Mouse (Mus musculus): ENCODE data around the gene Map4k1. TPM values are rescaled to one million over a fixed set of nuclear protein-coding genes. Genes with fewer than 3 reads are reported as not detected.

Map4k1 gene
- total RNA-seq, 2 experiments from 2014 or later: 2.0 to 2.2 TPM

DNA sequence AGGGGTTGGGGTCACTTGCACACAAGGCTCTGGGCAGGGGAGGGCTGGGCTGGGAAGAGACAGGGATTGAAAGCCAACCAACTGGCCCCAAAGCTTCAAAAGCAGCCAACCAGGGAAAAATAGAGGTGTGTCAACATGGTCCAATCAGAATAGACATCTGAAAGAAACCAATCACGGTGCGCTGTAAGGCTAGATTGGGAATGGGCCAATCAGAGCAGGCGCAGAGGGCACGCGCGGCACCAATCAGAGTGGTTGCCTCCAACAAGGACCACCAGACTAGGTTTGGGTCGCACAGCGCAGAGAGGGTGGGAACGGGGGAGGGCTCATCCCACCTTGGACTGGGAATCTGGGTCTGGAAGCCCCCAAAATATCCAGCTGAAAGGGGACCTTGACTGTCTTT lies 62.5 kb downstream of the Map4k1 start:
- intact Hi-C loops (cut with DNase I): loop anchor here (5.0 to 10.0 kb wide), 2 partner anchors 247 to 480 kb away; no protein-coding TSS in a partner anchor
- peak in 1 of 2 experiments; percentile 10 for DNase-seq

DNA sequence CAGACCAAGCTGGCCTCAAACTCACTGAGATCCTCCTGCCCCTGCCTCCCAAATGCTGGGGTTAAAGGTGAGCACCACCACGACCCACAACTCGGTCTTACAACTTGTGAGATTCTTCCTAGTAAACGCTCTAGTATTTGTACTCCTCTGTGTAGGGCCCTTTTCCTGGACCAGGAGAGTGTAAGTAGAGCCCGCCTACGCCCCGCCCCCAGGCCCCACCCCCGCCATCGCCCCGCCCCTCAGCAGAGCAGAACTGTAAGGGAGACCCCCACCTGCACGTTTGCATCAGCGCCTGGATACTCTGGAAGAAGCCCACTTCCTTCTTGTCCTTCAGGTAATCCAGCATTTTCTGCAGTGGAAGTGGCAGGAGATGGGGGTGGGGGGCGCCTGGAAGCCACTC lies 64.7 kb downstream of the Map4k1 start:
- no peak for DNase-seq
- intact Hi-C loops (cut with DNase I): loop anchor here (1.0 to 10.0 kb wide), 2 partner anchors 13 to 478 kb away; no protein-coding TSS in a partner anchor

DNA sequence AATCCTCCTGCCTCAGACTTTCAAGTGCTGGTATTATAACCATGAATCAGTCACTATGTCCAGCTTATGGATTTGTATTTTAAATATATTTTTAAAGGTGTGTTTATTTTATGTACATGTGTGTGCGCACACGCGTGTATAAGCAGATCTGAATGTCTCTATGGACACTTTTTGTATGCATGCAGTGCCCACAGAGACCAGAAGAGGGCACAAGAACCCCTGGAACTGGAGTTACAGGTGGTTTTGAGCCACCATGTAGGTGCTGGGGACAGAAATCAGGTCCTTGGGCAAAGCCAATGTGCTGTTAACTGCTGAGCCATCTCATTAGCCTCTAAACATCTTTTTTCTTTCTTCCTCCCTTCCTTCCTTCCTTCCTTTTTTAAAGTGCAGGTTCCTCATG lies 66.2 kb downstream of the Map4k1 start:
- DNase-seq: no peak
- intact Hi-C loops (cut with DNase I): loop anchor here (10.0 kb wide), 1 partner anchor 477 kb away; no protein-coding TSS in a partner anchor

DNA sequence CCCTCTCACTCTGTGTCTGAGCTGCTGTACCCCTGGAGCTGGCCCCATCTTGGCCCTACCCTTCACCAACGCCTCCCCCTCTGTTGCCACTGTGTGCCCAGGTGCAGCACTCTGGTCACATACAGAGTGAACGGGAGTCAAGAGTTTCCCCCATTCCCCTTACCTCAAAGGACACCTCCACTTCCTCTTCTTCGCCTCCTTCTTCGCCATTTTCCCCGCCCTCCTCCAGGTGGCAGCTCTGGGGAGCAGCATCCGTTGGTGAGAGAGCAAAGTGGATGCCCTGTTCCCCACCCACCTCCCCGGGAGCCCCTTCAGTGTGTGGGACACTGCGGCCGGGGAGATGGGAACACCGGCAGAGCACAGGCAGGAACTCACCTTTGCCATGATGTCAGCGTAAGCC lies 66.8 kb downstream of the Map4k1 start:
- intact Hi-C loops (cut with DNase I): loop anchor here (10.0 kb wide), 1 partner anchor 476 kb away; no protein-coding TSS in a partner anchor

DNA sequence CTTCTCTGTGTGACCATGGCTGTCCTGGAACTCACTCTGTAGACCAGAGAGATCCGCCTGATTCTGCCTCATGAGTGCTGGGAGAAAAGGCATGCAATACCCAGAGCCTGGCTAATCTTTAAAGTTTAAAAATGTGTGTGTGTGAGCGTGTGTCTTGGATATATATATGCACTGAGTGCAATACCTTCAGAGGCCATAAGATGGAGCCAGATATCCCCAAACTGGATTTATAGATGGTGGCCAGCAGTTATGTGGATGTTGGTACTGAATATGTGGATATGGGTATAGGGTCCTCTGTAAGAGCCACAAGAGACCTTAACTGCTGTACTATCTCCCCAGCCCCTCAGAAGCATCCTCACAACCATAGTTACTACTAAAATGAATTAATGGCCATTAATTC lies 68.9 kb downstream of the Map4k1 start:
- intact Hi-C loops (cut with DNase I): loop anchor here (2.0 to 5.0 kb wide), 2 partner anchors 197 to 250 kb away; partner anchors contain the start of gene 2200002D01Rik

More for the DNA sequence above, 66.8 kb downstream of the Map4k1 start:
- DNase-seq: no peak

DNA sequence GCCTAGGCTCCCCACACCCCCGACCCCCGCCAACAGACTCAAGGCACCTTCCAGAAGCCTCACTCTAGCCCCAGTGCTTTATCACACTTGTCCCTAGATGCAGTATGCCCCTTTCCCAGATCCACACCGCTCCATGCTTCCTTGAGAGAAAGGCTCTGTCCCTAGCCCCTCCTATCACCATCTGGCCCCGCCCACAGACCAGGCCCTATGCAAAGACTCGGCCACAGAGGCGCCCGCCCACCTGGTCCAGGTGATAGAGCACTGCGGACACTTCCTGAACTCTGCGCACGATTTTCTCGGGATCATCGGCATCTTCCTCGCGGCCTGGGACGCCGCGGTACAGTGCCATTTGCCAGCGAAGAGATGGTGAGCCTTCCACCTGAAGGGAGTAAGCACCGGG lies 71.0 kb downstream of the Map4k1 start:
- DNase-seq: no peak
- intact Hi-C loops (cut with DNase I): loop anchor here (5.0 kb wide), 1 partner anchor 194 kb away; the partner anchor contains the start of gene 2200002D01Rik

More for the DNA sequence above, 68.9 kb downstream of the Map4k1 start:
- peak; percentile 34 to 54 for DNase-seq

Small RNAs within 50 kb of the gene (microRNA-seq; reads per million reads assigned to microRNA genes)
- gene Gm44408: 0 reads per million in 2 experiments

Other genes starting within 250 kb of the Map4k1 start
- gene Mrps12, start 240.2 kb upstream of the Map4k1 start, total RNA-seq (2021): 10 to 100 TPM; 53.0 to 54.4 TPM
- 10 to 100 TPM; 15.6 to 16.4 TPM for gene Sars2, start 240.1 kb upstream of the Map4k1 start, total RNA-seq (2021)
- gene Ccer2, start 225.9 kb upstream of the Map4k1 start, total RNA-seq (2021): not detected
- 10 to 100 TPM; 70.7 to 76.3 TPM for gene Sirt2, start 215.3 kb upstream of the Map4k1 start, total RNA-seq (2021)
- 10 to 100 TPM; 15.4 to 16.1 TPM for gene Nfkbib, start 214.5 kb upstream of the Map4k1 start, total RNA-seq (2021)
- 1 to 10 TPM; 2.1 to 2.2 TPM for gene Rinl, start 193.1 kb upstream of the Map4k1 start, total RNA-seq (2021)
- gene Hnrnpl, start 173.5 kb upstream of the Map4k1 start, total RNA-seq (2021): 100 to 1,000 TPM; 423 to 428 TPM
- 1,000 to 10,000 TPM; 1,137 to 1,217 TPM for gene Ech1, start 156.8 kb upstream of the Map4k1 start, total RNA-seq (2021)
- 10 to 100 TPM; 35.0 to 35.8 TPM for gene Lgals4, start 148.2 kb upstream of the Map4k1 start, total RNA-seq (2021)
- gene Lgals7, start 118.2 kb upstream of the Map4k1 start, total RNA-seq (2021): 1 to 10 TPM; 2.2 to 2.8 TPM
- under 1 TPM; 0.26 to 0.47 TPM for gene Capn12, start 100.6 kb upstream of the Map4k1 start, total RNA-seq (2021)
- 100 to 1,000 TPM; 173 to 174 TPM for gene Actn4, start 19.7 kb upstream of the Map4k1 start, total RNA-seq (2021)
- gene Eif3k, start 186 bp upstream of the Map4k1 start, total RNA-seq (2021): 100 to 1,000 TPM; 185 to 188 TPM
- gene Ryr1, start 143.1 kb downstream of the Map4k1 start, total RNA-seq (2021): under 1 TPM in 1 of 2 experiments, not detected in 1; 0.07 TPM
- 1 to 10 TPM; 1.1 to 2.1 TPM for gene Rasgrp4, start 152.8 kb downstream of the Map4k1 start, total RNA-seq (2021)
- 10 to 100 TPM; 13.7 to 15.4 TPM for gene Fam98c, start 174.2 kb downstream of the Map4k1 start, total RNA-seq (2021)
- gene Ggn, start 188.2 kb downstream of the Map4k1 start, total RNA-seq (2021): under 1 TPM; 0.55 to 0.57 TPM
- gene Spred3, start 188.4 kb downstream of the Map4k1 start, total RNA-seq (2021): 1 to 10 TPM; 1.9 to 2.2 TPM
- gene Psmd8, start 198.7 kb downstream of the Map4k1 start, total RNA-seq (2021): 100 to 1,000 TPM; 173 to 179 TPM
- gene Catsperg1, start 232.0 kb downstream of the Map4k1 start, total RNA-seq (2021): under 1 TPM; 0.45 to 0.67 TPM